Mouse (Mus musculus): ENCODE measurements around the gene Zfp1. TPM values are rescaled to one million over a fixed set of nuclear protein-coding genes. Genes with fewer than 3 reads are reported as not detected.

Zfp1 gene
- total RNA-seq, 2 experiments from 2014 or later: 5.3 to 8.3 TPM

GRCm38 (mm10) chr8:111710777-111711485 lies 67.7 kb downstream of the Zfp1 start:
- no peak for ATAC-seq (ENCODE audit: poor library complexity, severe bottlenecking)

- ATAC-seq (ENCODE audit: poor library complexity, severe bottlenecking): no peak
Measured at GRCm38 (mm10) chr8:111712135-111712534, 68.9 kb downstream of the Zfp1 start.

- ATAC-seq (ENCODE audit: poor library complexity, severe bottlenecking): peak; percentile 61
Measured at GRCm38 (mm10) chr8:111712588-111712987, 69.4 kb downstream of the Zfp1 start.

- no peak for ATAC-seq (ENCODE audit: poor library complexity, severe bottlenecking)
Measured at GRCm38 (mm10) chr8:111713291-111713690, 70.1 kb downstream of the Zfp1 start.

- ATAC-seq (ENCODE audit: poor library complexity, severe bottlenecking): no peak
Measured at GRCm38 (mm10) chr8:111713817-111714216, 70.6 kb downstream of the Zfp1 start.

GRCm38 (mm10) chr8:111714295-111714694 lies 71.1 kb downstream of the Zfp1 start:
- no peak for ATAC-seq (ENCODE audit: poor library complexity, severe bottlenecking)

- ATAC-seq (ENCODE audit: poor library complexity, severe bottlenecking): no peak
Measured at GRCm38 (mm10) chr8:111715514-111715913, 72.3 kb downstream of the Zfp1 start.

GRCm38 (mm10) chr8:111716603-111717487 lies 73.6 kb downstream of the Zfp1 start:
- no peak for ATAC-seq (ENCODE audit: poor library complexity, severe bottlenecking)

- no peak for ATAC-seq (ENCODE audit: poor library complexity, severe bottlenecking)
Measured at GRCm38 (mm10) chr8:111717488-111717792, 74.2 kb downstream of the Zfp1 start.

- ATAC-seq (ENCODE audit: poor library complexity, severe bottlenecking): no peak
Measured at GRCm38 (mm10) chr8:111717866-111718265, 74.7 kb downstream of the Zfp1 start.

GRCm38 (mm10) chr8:111718937-111719336 lies 75.7 kb downstream of the Zfp1 start:
- no peak for ATAC-seq (ENCODE audit: poor library complexity, severe bottlenecking)

- ATAC-seq (ENCODE audit: poor library complexity, severe bottlenecking): no peak
Measured at GRCm38 (mm10) chr8:111720115-111720544, 76.9 kb downstream of the Zfp1 start.

Other genes with a start within 250 kb of the Zfp1 start
- not detected in 2 replicates for gene Fa2h, start 249.6 kb upstream of the Zfp1 start, total RNA-seq (2015)
- gene Fa2h, start 249.6 kb upstream of the Zfp1 start, total RNA-seq (2017): not detected in 2 replicates
- 3.1 and 3.3 TPM in 2 replicates for gene Wdr59, start 121.3 kb upstream of the Zfp1 start, total RNA-seq (2015)
- 1.5 and 2.1 TPM in 2 replicates for gene Wdr59, start 121.3 kb upstream of the Zfp1 start, total RNA-seq (2017)
- gene Znrf1, start 107.3 kb upstream of the Zfp1 start, total RNA-seq (2015): 67.1 and 73.4 TPM in 2 replicates
- gene Znrf1, start 107.3 kb upstream of the Zfp1 start, total RNA-seq (2017): 39.3 and 50.3 TPM in 2 replicates
- 0.05 TPM in 1 of 2 replicates, not detected in the other for gene Ldhd, start 13.0 kb upstream of the Zfp1 start, total RNA-seq (2015)
- 0.07 TPM in 1 of 2 replicates, not detected in the other for gene Ldhd, start 13.0 kb upstream of the Zfp1 start, total RNA-seq (2017)
- gene Ctrb1, start 47.6 kb downstream of the Zfp1 start, total RNA-seq (2015): not detected in 2 replicates
- not detected in 2 replicates for gene Ctrb1, start 47.6 kb downstream of the Zfp1 start, total RNA-seq (2017)
- gene Bcar1, start 100.4 kb downstream of the Zfp1 start, total RNA-seq (2015): 0.21 TPM in 1 of 2 replicates, not detected in the other
- not detected in 2 replicates for gene Bcar1, start 100.4 kb downstream of the Zfp1 start, total RNA-seq (2017)
- 62.8 and 71.2 TPM in 2 replicates for gene Cfdp1, start 210.9 kb downstream of the Zfp1 start, total RNA-seq (2015)
- gene Cfdp1, start 210.9 kb downstream of the Zfp1 start, total RNA-seq (2017): 100 TPM in 2 replicates
- gene Tmem170, start 233.3 kb downstream of the Zfp1 start, total RNA-seq (2015): 1.6 and 2.9 TPM in 2 replicates
- 1.4 and 1.8 TPM in 2 replicates for gene Tmem170, start 233.3 kb downstream of the Zfp1 start, total RNA-seq (2017)